Mouse (Mus musculus) CH12.LX (cell line): ENCODE data around the gene Cacna1s. TPM values are rescaled to one million over a fixed set of nuclear protein-coding genes. Genes with fewer than 3 reads are reported as not detected.

Experiments used
- DNase-seq: peaks from one replicate; pipeline ENCODE4 v3.0.0-alpha.2; 2013; ENCODE audit errors: extremely low read depth
- H3K27ac ChIP-seq: 2 replicates; pipeline ENCODE4 v1.5.1; 2012; ENCODE audit warnings: low read depth, mild to moderate bottlenecking, control low read depth, moderate library complexity; ENCODE audit not compliant: insufficient read depth
- H3K27me3 ChIP-seq: replicated peaks from 2 replicates; pipeline ENCODE3; 2012; ENCODE audit warnings: inconsistent platforms
- H3K36me3 ChIP-seq, 2 experiments: replicated peaks in 1 of 2; 2 replicates each; pipeline versions ENCODE3 to v1.6.1; 2012; ENCODE audit warnings: inconsistent platforms in 1 of 2, low read length in 1 of 2, mild to moderate bottlenecking in 1 of 2, mixed read lengths in 1 of 2, moderate library complexity in 1 of 2; ENCODE audit not compliant: control insufficient read depth in 1 of 2, insufficient read depth in 1 of 2
- H3K4me1 ChIP-seq, 2 experiments: 2 replicates each; pipeline ENCODE4 v1.6.1; 2012; ENCODE audit warnings: inconsistent platforms in 1 of 2, moderate library complexity in 1 of 2; ENCODE audit not compliant: insufficient read depth in 2 of 2, control insufficient read depth in 1 of 2
- H3K4me2 ChIP-seq: 2 replicates; pipeline ENCODE4 v1.6.1; 2012; ENCODE audit warnings: low read depth, mild to moderate bottlenecking, control low read depth; ENCODE audit not compliant: poor library complexity, insufficient read depth, severe bottlenecking
- H3K4me3 ChIP-seq, 3 experiments: fragments of 150-350 bp in 1 of 3; sonication (generic) in 1 of 3; replicated peaks in 1 of 3; 2 replicates each; pipeline versions ENCODE3 to v1.5.1; 2011 to 2012; ENCODE audit warnings: low read depth in 2 of 3, low read length in 2 of 3, mild to moderate bottlenecking in 2 of 3, moderate library complexity in 2 of 3, control low read depth in 1 of 3, improper control_type of control experiment in 1 of 3, inconsistent platforms in 1 of 3, mixed read lengths in 1 of 3; ENCODE audit not compliant: poor library complexity in 1 of 3
- H3K79me2 ChIP-seq: replicated peaks from 2 replicates; pipeline ENCODE4 v1.6.1; 2012; ENCODE audit warnings: mild to moderate bottlenecking, moderate library complexity; ENCODE audit not compliant: control insufficient read depth, poor library complexity, insufficient read depth, severe bottlenecking; ENCODE audit errors: extremely low read depth
- H3K9ac ChIP-seq: 2 replicates; pipeline ENCODE4 v1.6.1; 2012; ENCODE audit warnings: low read depth, mild to moderate bottlenecking, control low read depth, moderate library complexity; ENCODE audit not compliant: insufficient read depth
- H3K9me3 ChIP-seq: replicated peaks from 2 replicates; pipeline ENCODE3; 2012; ENCODE audit warnings: low read length, inconsistent platforms, mixed read lengths
- BHLHE40 ChIP-seq: IDR thresholded peaks from 2 replicates; pipeline ENCODE4 v1.6.1; 2011; ENCODE audit warnings: mild to moderate bottlenecking, low read depth, low read length, improper control_type of control experiment
- CHD1 ChIP-seq: IDR thresholded peaks from 2 replicates; pipeline ENCODE4 v1.6.1; 2012; ENCODE audit warnings: low read depth, low read length, improper control_type of control experiment, inconsistent platforms
- CHD2 ChIP-seq: IDR thresholded peaks from 2 replicates; pipeline ENCODE4 v1.6.1; 2011; ENCODE audit warnings: low read length, improper control_type of control experiment
- CTCF ChIP-seq, 2 experiments: IDR thresholded peaks in 1 of 2; conservative IDR thresholded peaks in 1 of 2; 2 replicates each; pipeline ENCODE4 v1.5.1; 2011 to 2012; ENCODE audit warnings: low read depth in 2 of 2, low read length in 2 of 2, improper control_type of control experiment in 1 of 2, inconsistent platforms in 1 of 2, mild to moderate bottlenecking in 1 of 2, moderate library complexity in 1 of 2
- E2F4 ChIP-seq: IDR thresholded peaks from 2 replicates; pipeline ENCODE4 v1.6.1; 2011; ENCODE audit warnings: low read depth, low read length, improper control_type of control experiment; ENCODE audit not compliant: insufficient replicate concordance
- ELF1 ChIP-seq: IDR thresholded peaks from 2 replicates; pipeline ENCODE4 v1.6.1; 2014; ENCODE audit warnings: low read depth, mild to moderate bottlenecking, inconsistent platforms, low read length, improper control_type of control experiment
- ETS1 ChIP-seq: conservative IDR thresholded peaks from 2 replicates; pipeline ENCODE4 v1.6.1; 2012; ENCODE audit warnings: low read depth, mild to moderate bottlenecking, inconsistent platforms, low read length, improper control_type of control experiment, moderate library complexity
- HCFC1 ChIP-seq: IDR thresholded peaks from 2 replicates; pipeline ENCODE4 v1.6.1; 2012; ENCODE audit warnings: low read depth, mild to moderate bottlenecking, inconsistent platforms, low read length, improper control_type of control experiment
- IRF4 ChIP-seq: IDR thresholded peaks from 2 replicates; pipeline ENCODE4 v1.6.1; 2014; ENCODE audit warnings: low read depth, mild to moderate bottlenecking, inconsistent platforms, low read length, improper control_type of control experiment
- JUN ChIP-seq: IDR thresholded peaks from 2 replicates; pipeline ENCODE4 v1.6.1; 2011; ENCODE audit warnings: low read depth, mild to moderate bottlenecking, low read length, improper control_type of control experiment, moderate library complexity; ENCODE audit not compliant: insufficient read depth
- JUND ChIP-seq: conservative IDR thresholded peaks from 2 replicates; pipeline ENCODE4 v1.6.1; 2011; ENCODE audit warnings: low read depth, low read length, improper control_type of control experiment
- KAT2A ChIP-seq: IDR thresholded peaks from 2 replicates; pipeline ENCODE4 v1.6.1; 2012; ENCODE audit warnings: low read length, improper control_type of control experiment, inconsistent platforms; ENCODE audit not compliant: insufficient replicate concordance
- MAFK ChIP-seq: IDR thresholded peaks from 2 replicates; pipeline ENCODE4 v1.6.1; 2011; ENCODE audit warnings: low read length, improper control_type of control experiment; ENCODE audit not compliant: insufficient replicate concordance
- MAX ChIP-seq: IDR thresholded peaks from 2 replicates; pipeline ENCODE4 v1.6.1; 2011; ENCODE audit warnings: low read length, improper control_type of control experiment
- MAZ ChIP-seq: IDR thresholded peaks from 2 replicates; pipeline ENCODE4 v1.6.1; 2012; ENCODE audit warnings: low read depth, mild to moderate bottlenecking, inconsistent platforms, low read length, improper control_type of control experiment, moderate library complexity
- MXI1 ChIP-seq: IDR thresholded peaks from 2 replicates; pipeline ENCODE4 v1.6.1; 2011; ENCODE audit warnings: mild to moderate bottlenecking, low read depth, low read length, improper control_type of control experiment
- MYC ChIP-seq: IDR thresholded peaks from 2 replicates; pipeline ENCODE4 v1.6.1; 2011; ENCODE audit warnings: low read depth, mild to moderate bottlenecking, improper control_type of control experiment, low read length
- NELFE ChIP-seq: IDR thresholded peaks from 2 replicates; pipeline ENCODE4 v1.6.1; 2011; ENCODE audit warnings: low read depth, low read length, improper control_type of control experiment
- NRF1 ChIP-seq: IDR thresholded peaks from 2 replicates; pipeline ENCODE4 v1.6.1; 2014; ENCODE audit warnings: low read depth, mild to moderate bottlenecking, inconsistent platforms, low read length, improper control_type of control experiment, moderate library complexity
- POLR2A ChIP-seq: IDR thresholded peaks from 2 replicates; pipeline ENCODE4 v1.6.1; 2011; ENCODE audit warnings: low read depth, mild to moderate bottlenecking, improper control_type of control experiment, low read length
- POLR2AphosphoS2 ChIP-seq: IDR thresholded peaks from 2 replicates; pipeline ENCODE4 v1.6.1; 2011; ENCODE audit warnings: low read depth, low read length, improper control_type of control experiment
- RAD21 ChIP-seq: IDR thresholded peaks from 2 replicates; pipeline ENCODE4 v1.6.1; 2011; ENCODE audit warnings: low read depth, mild to moderate bottlenecking, low read length, improper control_type of control experiment, moderate library complexity
- RCOR1 ChIP-seq: conservative IDR thresholded peaks from 2 replicates; pipeline ENCODE4 v1.6.1; 2012; ENCODE audit warnings: low read depth, mild to moderate bottlenecking, inconsistent platforms, low read length, improper control_type of control experiment
- SIN3A ChIP-seq: IDR thresholded peaks from 2 replicates; pipeline ENCODE4 v1.6.1; 2012; ENCODE audit warnings: low read length, improper control_type of control experiment, inconsistent platforms
- SMC3 ChIP-seq: IDR thresholded peaks from 2 replicates; pipeline ENCODE4 v1.6.1; 2011; ENCODE audit warnings: low read depth, low read length, improper control_type of control experiment
- TBP ChIP-seq: conservative IDR thresholded peaks from 2 replicates; pipeline ENCODE4 v1.6.1; 2011; ENCODE audit warnings: low read depth, low read length, improper control_type of control experiment
- TCF12 ChIP-seq: IDR thresholded peaks from 2 replicates; pipeline ENCODE4 v1.6.1; 2014; ENCODE audit warnings: low read depth, mild to moderate bottlenecking, inconsistent platforms, low read length, improper control_type of control experiment
- UBTF ChIP-seq: IDR thresholded peaks from 2 replicates; pipeline ENCODE4 v1.6.1; 2012; ENCODE audit warnings: low read depth, mild to moderate bottlenecking, inconsistent platforms, low read length, improper control_type of control experiment, moderate library complexity
- USF1 ChIP-seq: IDR thresholded peaks from 2 replicates; pipeline ENCODE4 v1.6.1; 2014; ENCODE audit warnings: low read depth, mild to moderate bottlenecking, inconsistent platforms, low read length, improper control_type of control experiment
- ZC3H11A ChIP-seq: IDR thresholded peaks from 2 replicates; pipeline ENCODE4 v1.6.1; 2012; ENCODE audit warnings: low read depth, mild to moderate bottlenecking, inconsistent platforms, low read length, improper control_type of control experiment
- ZNF384 ChIP-seq: IDR thresholded peaks from 2 replicates; pipeline ENCODE4 v1.6.1; 2012; ENCODE audit warnings: low read depth, low read length, improper control_type of control experiment, inconsistent platforms
- dilution Hi-C: fragments of 300-500 bp; cut with MboI; formaldehyde crosslinking; loops from 2 replicates; pipeline ENCODE4 v1.14.3; 2020; ENCODE audit warnings: low sequenced_read_pairs; ENCODE audit not compliant: extremely low pct_unique_long_range_greater_than_20kb, extremely low pct_ligation_motif_present
- in situ Hi-C: fragments of 300-500 bp; cut with MboI; formaldehyde crosslinking; loops from 3 replicates; pipeline ENCODE4 v1.14.3; 2019; ENCODE audit warnings: low sequenced_read_pairs, low pct_ligation_motif_present, low pct_unique_long_range_greater_than_20kb, mixed read lengths
- polyA plus RNA-seq: library from polyadenylated mRNA; unstranded; fragments of >175 nt; gene quantifications from 2 replicates; pipeline ENCODE4 v1.2.1, GENCODE M21; 2012; ENCODE audit warnings: low read depth; ENCODE audit not compliant: insufficient read length
- total RNA-seq, 2 experiments: library from RNA; depleted of rRNA; stranded (reverse); fragments of 300-350 nt in 1 of 2; fragments of >200 nt in 1 of 2; gene quantifications; 2 replicates each; pipeline ENCODE4 v1.2.3; 2012 to 2014

The Cacna1s gene
- total and polyA plus RNA-seq, 3 experiments = 33.9 to 90.0 (median 61.7) TPM

DNA sequence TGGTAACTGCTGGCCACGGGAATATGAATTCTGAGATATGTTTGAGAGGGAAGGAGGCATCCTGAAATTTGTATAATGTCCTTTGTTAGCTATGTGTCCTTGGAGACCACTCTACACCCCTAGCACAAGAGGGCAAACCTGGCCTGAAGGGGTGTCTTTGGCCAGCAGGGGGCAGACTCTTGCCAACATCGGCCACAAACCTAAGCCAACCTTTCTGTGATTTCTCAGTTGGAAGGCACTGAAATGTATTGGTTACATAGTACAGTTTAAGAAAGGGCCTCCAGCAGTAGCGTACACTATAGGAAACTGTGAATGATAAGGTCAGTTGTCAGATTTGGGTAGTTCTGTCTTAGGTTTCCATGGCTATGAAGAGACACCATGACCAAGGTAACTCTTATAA, 63.6 kb downstream of the Cacna1s start:
- Histone ChIP-seq H3K9ac (no peak overlapping the region; the same call in 1 of the 2 replicates), H3K4me2 (peak overlapping the region; percentile 67; the same call in 1 of the 2 replicates), H3K27me3 (no peaks in the 10 kb centered on the region), H3K4me1 (peaks cover 34 to 46% of the 10 kb centered on the region in 2 experiments), H3K79me2 (no peaks in the 10 kb centered on the region), H3K36me3 (peaks cover 9 to 15% of the 10 kb centered on the region in 2 experiments), H3K4me3 (no peak overlapping the region), H3K27ac (no peak overlapping the region; the same call in 1 of the 2 replicates), H3K9me3 (peaks cover 4% of the 10 kb centered on the region)
- peak; percentile 85 for DNase-seq
- in situ Hi-C loops = loop anchor here (10.0 kb wide), 1 partner anchor 99 kb away; the partner anchor contains the start of gene Mroh3
- TF ChIP-seq SMC3 = peak; percentile 99
- peak; percentile 76 to 95 for TF ChIP-seq CTCF (conservative IDR thresholded peaks at IDR 0.05 in 1 of 2, IDR thresholded peaks at IDR 0.05 in 1 of 2; ENCODE audit: low read depth in 2 of 2, low read length in 2 of 2)
- TF ChIP-seq RAD21 = peak; percentile 89
- no peak for TF ChIP-seq MAFK
- no peak for TF ChIP-seq BHLHE40
- TF ChIP-seq ZC3H11A = peak; percentile 79
- dilution Hi-C loops = no loop called here

DNA sequence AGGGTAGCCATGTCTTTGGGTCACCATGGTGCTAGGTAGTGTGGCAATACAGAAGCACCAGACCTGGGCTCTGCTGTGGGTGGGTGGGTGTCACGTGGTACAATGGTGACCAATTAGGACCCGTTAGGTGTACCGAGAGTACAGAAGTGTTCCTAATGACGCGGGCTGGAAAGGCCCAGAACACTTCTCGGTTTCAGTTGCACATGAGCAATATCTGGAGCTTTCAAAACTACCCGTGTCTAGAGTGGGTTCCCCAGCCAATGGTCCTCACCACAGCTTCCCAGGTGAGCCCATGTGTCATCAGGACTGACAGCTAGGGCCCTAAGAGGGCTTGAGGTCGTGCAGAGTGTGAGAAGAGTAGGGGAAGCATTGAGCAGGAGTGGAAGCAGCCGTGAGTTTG, 64.5 kb downstream of the Cacna1s start:
- peak overlapping the region; percentile 59 to 73 (median 59) for H3K4me3 ChIP-seq
- H3K79me2 ChIP-seq = no peaks in the 10 kb centered on the region
- H3K27me3 ChIP-seq = no peaks in the 10 kb centered on the region
- peaks cover 4% of the 10 kb centered on the region for H3K9me3 ChIP-seq
- peaks cover 34 to 46% of the 10 kb centered on the region in 2 experiments for H3K4me1 ChIP-seq
- H3K36me3 ChIP-seq = peaks cover 9 to 18% of the 10 kb centered on the region in 2 experiments
- dilution Hi-C loops (no loop called here), in situ Hi-C loops (loop anchor here (10.0 kb wide), 1 partner anchor 98 kb away; the partner anchor contains the start of gene Mroh3)
- peak; percentile 97 for DNase-seq
- H3K27ac ChIP-seq = peak overlapping the region; percentile 87
- peak overlapping the region; percentile 28; the same call in 1 of the 2 replicates for H3K9ac ChIP-seq
- peak overlapping the region; percentile 76 for H3K4me2 ChIP-seq
- TF ChIP-seq HCFC1 = peak; percentile 58
- TF ChIP-seq MYC = peak; percentile 90
- no peak for TF ChIP-seq KAT2A
- peak; percentile 97 for TF ChIP-seq TCF12
- TF ChIP-seq POLR2AphosphoS2 = no peak; the same call in 1 of the 2 replicates
- TF ChIP-seq CHD1 = peak; percentile 84; the same call in 1 of the 2 replicates
- peak; percentile 95 for TF ChIP-seq RCOR1
- peak; percentile 79 for TF ChIP-seq JUN
- TF ChIP-seq E2F4 = 0 out of 2 replicates have a peak, but pooled peaks have one; percentile 54
- no peak for TF ChIP-seq CTCF (conservative IDR thresholded peaks at IDR 0.05 in 1 of 2, IDR thresholded peaks at IDR 0.05 in 1 of 2; ENCODE audit: low read depth in 2 of 2, low read length in 2 of 2)
- TF ChIP-seq MAZ = peak; percentile 81; the same call in 1 of the 2 replicates
- peak; percentile 19; the same call in 1 of the 2 replicates for TF ChIP-seq ZNF384
- peak; percentile 86 for TF ChIP-seq CHD2
- peak; percentile 97 for TF ChIP-seq USF1
- peak; percentile 48 for TF ChIP-seq NRF1
- TF ChIP-seq IRF4 = peak; percentile 98
- TF ChIP-seq NELFE = peak; percentile 58
- TF ChIP-seq ELF1 = peak; percentile 48
- peak; percentile 97 for TF ChIP-seq MAX
- TF ChIP-seq JUND = peak; percentile 74
- peak; percentile 61 for TF ChIP-seq POLR2A
- peak; percentile 98 for TF ChIP-seq MXI1
- no peak; the same call in none of the 2 replicates for TF ChIP-seq RAD21
- TF ChIP-seq SMC3 = peak; percentile 37
- peak; percentile 34; the same call in 1 of the 2 replicates for TF ChIP-seq UBTF
- TF ChIP-seq ETS1 = peak; percentile 99
- no peak for TF ChIP-seq ZC3H11A
- peak; percentile 66 for TF ChIP-seq TBP
- TF ChIP-seq SIN3A = peak; percentile 99
